Mouse (Mus musculus) CH12.LX (cell line): Measurements from ENCODE around the gene Glyr1. TPM values are rescaled to one million over a fixed set of nuclear protein-coding genes. Genes with fewer than 3 reads are reported as not detected.
A peak's percentile ranks its signal among the peaks of the same experiment; 100 is the strongest.

Experiments used
- DNase-seq: peaks from one replicate; pipeline ENCODE4 v3.0.0-alpha.2; 2013; ENCODE audit errors: extremely low read depth
- H3K27ac ChIP-seq: 2 replicates; pipeline ENCODE4 v1.5.1; 2012; ENCODE audit warnings: low read depth, mild to moderate bottlenecking, control low read depth, moderate library complexity; ENCODE audit not compliant: insufficient read depth
- H3K27me3 ChIP-seq: replicated peaks from 2 replicates; pipeline ENCODE3; 2012; ENCODE audit warnings: inconsistent platforms
- H3K36me3 ChIP-seq, 2 experiments: replicated peaks in 1 of 2; 2 replicates each; pipeline versions ENCODE3 to v1.6.1; 2012; ENCODE audit warnings: inconsistent platforms in 1 of 2, low read length in 1 of 2, mild to moderate bottlenecking in 1 of 2, mixed read lengths in 1 of 2, moderate library complexity in 1 of 2; ENCODE audit not compliant: control insufficient read depth in 1 of 2, insufficient read depth in 1 of 2
- H3K4me1 ChIP-seq, 2 experiments: 2 replicates each; pipeline ENCODE4 v1.6.1; 2012; ENCODE audit warnings: inconsistent platforms in 1 of 2, moderate library complexity in 1 of 2; ENCODE audit not compliant: insufficient read depth in 2 of 2, control insufficient read depth in 1 of 2
- H3K4me2 ChIP-seq: 2 replicates; pipeline ENCODE4 v1.6.1; 2012; ENCODE audit warnings: low read depth, mild to moderate bottlenecking, control low read depth; ENCODE audit not compliant: poor library complexity, insufficient read depth, severe bottlenecking
- H3K4me3 ChIP-seq, 3 experiments: fragments of 150-350 bp in 1 of 3; sonication (generic) in 1 of 3; replicated peaks in 1 of 3; 2 replicates each; pipeline versions ENCODE3 to v1.5.1; 2011 to 2012; ENCODE audit warnings: low read depth in 2 of 3, low read length in 2 of 3, mild to moderate bottlenecking in 2 of 3, moderate library complexity in 2 of 3, control low read depth in 1 of 3, improper control_type of control experiment in 1 of 3, inconsistent platforms in 1 of 3, mixed read lengths in 1 of 3; ENCODE audit not compliant: poor library complexity in 1 of 3
- H3K79me2 ChIP-seq: replicated peaks from 2 replicates; pipeline ENCODE4 v1.6.1; 2012; ENCODE audit warnings: mild to moderate bottlenecking, moderate library complexity; ENCODE audit not compliant: control insufficient read depth, poor library complexity, insufficient read depth, severe bottlenecking; ENCODE audit errors: extremely low read depth
- H3K9ac ChIP-seq: 2 replicates; pipeline ENCODE4 v1.6.1; 2012; ENCODE audit warnings: low read depth, mild to moderate bottlenecking, control low read depth, moderate library complexity; ENCODE audit not compliant: insufficient read depth
- H3K9me3 ChIP-seq: replicated peaks from 2 replicates; pipeline ENCODE3; 2012; ENCODE audit warnings: low read length, inconsistent platforms, mixed read lengths
- BHLHE40 ChIP-seq: IDR thresholded peaks from 2 replicates; pipeline ENCODE4 v1.6.1; 2011; ENCODE audit warnings: mild to moderate bottlenecking, low read depth, low read length, improper control_type of control experiment
- CHD1 ChIP-seq: IDR thresholded peaks from 2 replicates; pipeline ENCODE4 v1.6.1; 2012; ENCODE audit warnings: low read depth, low read length, improper control_type of control experiment, inconsistent platforms
- CHD2 ChIP-seq: IDR thresholded peaks from 2 replicates; pipeline ENCODE4 v1.6.1; 2011; ENCODE audit warnings: low read length, improper control_type of control experiment
- CTCF ChIP-seq, 2 experiments: IDR thresholded peaks in 1 of 2; conservative IDR thresholded peaks in 1 of 2; 2 replicates each; pipeline ENCODE4 v1.5.1; 2011 to 2012; ENCODE audit warnings: low read depth in 2 of 2, low read length in 2 of 2, improper control_type of control experiment in 1 of 2, inconsistent platforms in 1 of 2, mild to moderate bottlenecking in 1 of 2, moderate library complexity in 1 of 2
- E2F4 ChIP-seq: IDR thresholded peaks from 2 replicates; pipeline ENCODE4 v1.6.1; 2011; ENCODE audit warnings: low read depth, low read length, improper control_type of control experiment; ENCODE audit not compliant: insufficient replicate concordance
- ELF1 ChIP-seq: IDR thresholded peaks from 2 replicates; pipeline ENCODE4 v1.6.1; 2014; ENCODE audit warnings: low read depth, mild to moderate bottlenecking, inconsistent platforms, low read length, improper control_type of control experiment
- EP300 ChIP-seq: IDR thresholded peaks from 2 replicates; pipeline ENCODE4 v1.6.1; 2011; ENCODE audit warnings: low read length, improper control_type of control experiment
- ETS1 ChIP-seq: conservative IDR thresholded peaks from 2 replicates; pipeline ENCODE4 v1.6.1; 2012; ENCODE audit warnings: low read depth, mild to moderate bottlenecking, inconsistent platforms, low read length, improper control_type of control experiment, moderate library complexity
- GABPA ChIP-seq: IDR thresholded peaks from 2 replicates; pipeline ENCODE4 v1.6.1; 2012; ENCODE audit warnings: low read depth, low read length, improper control_type of control experiment, inconsistent platforms; ENCODE audit not compliant: insufficient replicate concordance
- HCFC1 ChIP-seq: IDR thresholded peaks from 2 replicates; pipeline ENCODE4 v1.6.1; 2012; ENCODE audit warnings: low read depth, mild to moderate bottlenecking, inconsistent platforms, low read length, improper control_type of control experiment
- IRF4 ChIP-seq: IDR thresholded peaks from 2 replicates; pipeline ENCODE4 v1.6.1; 2014; ENCODE audit warnings: low read depth, mild to moderate bottlenecking, inconsistent platforms, low read length, improper control_type of control experiment
- JUN ChIP-seq: IDR thresholded peaks from 2 replicates; pipeline ENCODE4 v1.6.1; 2011; ENCODE audit warnings: low read depth, mild to moderate bottlenecking, low read length, improper control_type of control experiment, moderate library complexity; ENCODE audit not compliant: insufficient read depth
- JUND ChIP-seq: conservative IDR thresholded peaks from 2 replicates; pipeline ENCODE4 v1.6.1; 2011; ENCODE audit warnings: low read depth, low read length, improper control_type of control experiment
- KAT2A ChIP-seq: IDR thresholded peaks from 2 replicates; pipeline ENCODE4 v1.6.1; 2012; ENCODE audit warnings: low read length, improper control_type of control experiment, inconsistent platforms; ENCODE audit not compliant: insufficient replicate concordance
- MAFK ChIP-seq: IDR thresholded peaks from 2 replicates; pipeline ENCODE4 v1.6.1; 2011; ENCODE audit warnings: low read length, improper control_type of control experiment; ENCODE audit not compliant: insufficient replicate concordance
- MAX ChIP-seq: IDR thresholded peaks from 2 replicates; pipeline ENCODE4 v1.6.1; 2011; ENCODE audit warnings: low read length, improper control_type of control experiment
- MAZ ChIP-seq: IDR thresholded peaks from 2 replicates; pipeline ENCODE4 v1.6.1; 2012; ENCODE audit warnings: low read depth, mild to moderate bottlenecking, inconsistent platforms, low read length, improper control_type of control experiment, moderate library complexity
- MEF2A ChIP-seq: IDR thresholded peaks from 2 replicates; pipeline ENCODE4 v1.6.1; 2014; ENCODE audit warnings: low read depth, mild to moderate bottlenecking, inconsistent platforms, low read length, improper control_type of control experiment, borderline replicate concordance
- MXI1 ChIP-seq: IDR thresholded peaks from 2 replicates; pipeline ENCODE4 v1.6.1; 2011; ENCODE audit warnings: mild to moderate bottlenecking, low read depth, low read length, improper control_type of control experiment
- MYC ChIP-seq: IDR thresholded peaks from 2 replicates; pipeline ENCODE4 v1.6.1; 2011; ENCODE audit warnings: low read depth, mild to moderate bottlenecking, improper control_type of control experiment, low read length
- NELFE ChIP-seq: IDR thresholded peaks from 2 replicates; pipeline ENCODE4 v1.6.1; 2011; ENCODE audit warnings: low read depth, low read length, improper control_type of control experiment
- NRF1 ChIP-seq: IDR thresholded peaks from 2 replicates; pipeline ENCODE4 v1.6.1; 2014; ENCODE audit warnings: low read depth, mild to moderate bottlenecking, inconsistent platforms, low read length, improper control_type of control experiment, moderate library complexity
- PAX5 ChIP-seq: IDR thresholded peaks from 2 replicates; pipeline ENCODE4 v1.6.1; 2012; ENCODE audit warnings: low read length, inconsistent platforms, mixed read lengths
- POLR2A ChIP-seq: IDR thresholded peaks from 2 replicates; pipeline ENCODE4 v1.6.1; 2011; ENCODE audit warnings: low read depth, mild to moderate bottlenecking, improper control_type of control experiment, low read length
- POLR2AphosphoS2 ChIP-seq: IDR thresholded peaks from 2 replicates; pipeline ENCODE4 v1.6.1; 2011; ENCODE audit warnings: low read depth, low read length, improper control_type of control experiment
- RAD21 ChIP-seq: IDR thresholded peaks from 2 replicates; pipeline ENCODE4 v1.6.1; 2011; ENCODE audit warnings: low read depth, mild to moderate bottlenecking, low read length, improper control_type of control experiment, moderate library complexity
- RCOR1 ChIP-seq: conservative IDR thresholded peaks from 2 replicates; pipeline ENCODE4 v1.6.1; 2012; ENCODE audit warnings: low read depth, mild to moderate bottlenecking, inconsistent platforms, low read length, improper control_type of control experiment
- SIN3A ChIP-seq: IDR thresholded peaks from 2 replicates; pipeline ENCODE4 v1.6.1; 2012; ENCODE audit warnings: low read length, improper control_type of control experiment, inconsistent platforms
- SMC3 ChIP-seq: IDR thresholded peaks from 2 replicates; pipeline ENCODE4 v1.6.1; 2011; ENCODE audit warnings: low read depth, low read length, improper control_type of control experiment
- TBP ChIP-seq: conservative IDR thresholded peaks from 2 replicates; pipeline ENCODE4 v1.6.1; 2011; ENCODE audit warnings: low read depth, low read length, improper control_type of control experiment
- TCF12 ChIP-seq: IDR thresholded peaks from 2 replicates; pipeline ENCODE4 v1.6.1; 2014; ENCODE audit warnings: low read depth, mild to moderate bottlenecking, inconsistent platforms, low read length, improper control_type of control experiment
- UBTF ChIP-seq: IDR thresholded peaks from 2 replicates; pipeline ENCODE4 v1.6.1; 2012; ENCODE audit warnings: low read depth, mild to moderate bottlenecking, inconsistent platforms, low read length, improper control_type of control experiment, moderate library complexity
- USF1 ChIP-seq: IDR thresholded peaks from 2 replicates; pipeline ENCODE4 v1.6.1; 2014; ENCODE audit warnings: low read depth, mild to moderate bottlenecking, inconsistent platforms, low read length, improper control_type of control experiment
- USF2 ChIP-seq: conservative IDR thresholded peaks from 2 replicates; pipeline ENCODE4 v1.6.1; 2011; ENCODE audit warnings: low read depth, low read length, improper control_type of control experiment
- ZC3H11A ChIP-seq: IDR thresholded peaks from 2 replicates; pipeline ENCODE4 v1.6.1; 2012; ENCODE audit warnings: low read depth, mild to moderate bottlenecking, inconsistent platforms, low read length, improper control_type of control experiment
- ZKSCAN1 ChIP-seq: IDR thresholded peaks from 2 replicates; pipeline ENCODE4 v1.6.1; 2012; ENCODE audit warnings: low read depth, inconsistent platforms, low read length, improper control_type of control experiment, borderline replicate concordance
- ZMIZ1 ChIP-seq: IDR thresholded peaks from 2 replicates; pipeline ENCODE4 v1.6.1; 2012; ENCODE audit warnings: low read depth, mild to moderate bottlenecking, inconsistent platforms, low read length, improper control_type of control experiment
- ZNF384 ChIP-seq: IDR thresholded peaks from 2 replicates; pipeline ENCODE4 v1.6.1; 2012; ENCODE audit warnings: low read depth, low read length, improper control_type of control experiment, inconsistent platforms
- dilution Hi-C: fragments of 300-500 bp; cut with MboI; formaldehyde crosslinking; loops from 2 replicates; pipeline ENCODE4 v1.14.3; 2020; ENCODE audit warnings: low sequenced_read_pairs; ENCODE audit not compliant: extremely low pct_unique_long_range_greater_than_20kb, extremely low pct_ligation_motif_present
- in situ Hi-C: fragments of 300-500 bp; cut with MboI; formaldehyde crosslinking; loops from 3 replicates; pipeline ENCODE4 v1.14.3; 2019; ENCODE audit warnings: low sequenced_read_pairs, low pct_ligation_motif_present, low pct_unique_long_range_greater_than_20kb, mixed read lengths
- polyA plus RNA-seq: library from polyadenylated mRNA; unstranded; fragments of >175 nt; gene quantifications from 2 replicates; pipeline ENCODE4 v1.2.1, GENCODE M21; 2012; ENCODE audit warnings: low read depth; ENCODE audit not compliant: insufficient read length
- total RNA-seq, 2 experiments: library from RNA; depleted of rRNA; stranded (reverse); fragments of 300-350 nt in 1 of 2; fragments of >200 nt in 1 of 2; gene quantifications; 2 replicates each; pipeline ENCODE4 v1.2.3; 2012 to 2014

Glyr1 gene
- total and polyA plus RNA-seq, 3 experiments: 90.6 to 134 (median 132) TPM

GRCm38 (mm10) chr16:4979755-4980380, 69.8 kb downstream of the Glyr1 start:
- H3K4me3 ChIP-seq: no peak overlapping the region
- TF ChIP-seq PAX5 (no peak), IRF4 (peak; percentile 46; the same call in 1 of the 2 replicates), POLR2A (no peak), JUN (no peak), GABPA (no peak), USF2 (no peak), ELF1 (no peak), EP300 (no peak), BHLHE40 (no peak), ZKSCAN1 (no peak), RCOR1 (no peak), SMC3 (peak; percentile 91), MAZ (no peak), MYC (0 out of 2 replicates have a peak, but pooled peaks have one; percentile 50), KAT2A (0 out of 2 replicates have a peak, but pooled peaks have one; percentile 25), ZNF384 (peak; percentile 87), USF1 (no peak), CTCF (conservative IDR thresholded peaks at IDR 0.05 in 1 of 2, IDR thresholded peaks at IDR 0.05 in 1 of 2; ENCODE audit: low read depth in 2 of 2, low read length in 2 of 2) (peak; percentile 60 to 88), NELFE (no peak), ZC3H11A (peak; percentile 23; the same call in 1 of the 2 replicates), JUND (no peak), UBTF (no peak), RAD21 (peak; percentile 69), ETS1 (no peak), HCFC1 (no peak; the same call in 1 of the 2 replicates), CHD2 (no peak), MEF2A (no peak), ZMIZ1 (no peak), MAFK (no peak), NRF1 (no peak), MXI1 (no peak), TBP (no peak), TCF12 (no peak), MAX (peak; percentile 60), CHD1 (no peak), E2F4 (no peak), POLR2AphosphoS2 (no peak), SIN3A (peak; percentile 30; the same call in 1 of the 2 replicates)
- TF ChIP-seq, all 38 proteins: peak for 10
- in situ Hi-C loops: no loop called here
- DNase-seq: peak; percentile 73
- no peak overlapping the region for H3K27ac ChIP-seq
- H3K9me3 ChIP-seq: no peaks in the 10 kb centered on the region
- H3K36me3 ChIP-seq: no peaks in the 10 kb centered on the region
- H3K4me1 ChIP-seq: peaks cover 0 to 6% of the 10 kb centered on the region in 2 experiments; a peak in 1 of 4 replicates
- H3K27me3 ChIP-seq: no peaks in the 10 kb centered on the region
- H3K4me2 ChIP-seq: no peak overlapping the region
- H3K79me2 ChIP-seq: no peaks in the 10 kb centered on the region
- dilution Hi-C loops: no loop called here
- no peak overlapping the region for H3K9ac ChIP-seq
